Mouse (Mus musculus) effector memory CD4-positive, alpha-beta T cell, adult 7 months (primary cell): ENCODE data around the gene Tubg2. TPM values are rescaled to one million over a fixed set of nuclear protein-coding genes. Genes with fewer than 3 reads are reported as not detected.

Source experiments
- polyA plus RNA-seq: library from polyadenylated mRNA; unstranded; fragments of 100-300 nt; shearing (Covaris generic); gene quantifications from one replicate; pipeline ENCODE4 v1.2.1, GENCODE M21; 2017

Gene Tubg2
- 0.27 TPM for polyA plus RNA-seq

GRCm38 (mm10) chr11:101155728-101156371, at the start of gene Tubg2:
Tubg2 (plus strand) TSS chr11:101155907.

GRCm38 (mm10) chr11:101119761-101120544, 35.8 kb upstream of the Tubg2 start, which contains the start of the genes Retreg3 and Tubg1:
Retreg3 (minus strand) TSS chr11:101119893.
Tubg1 (plus strand) TSS chr11:101119938.

GRCm38 (mm10) chr11:101170354-101170810, 14.7 kb downstream of the Tubg2 start, which contains the start of gene Cntnap1:
Cntnap1 (plus strand) TSS chr11:101170523.

GRCm38 (mm10) chr11:101170811-101171610, 15.3 kb downstream of the Tubg2 start, which contains the start of gene Plekhh3:
Plekhh3 (minus strand) TSS chr11:101171351.

GRCm38 (mm10) chr11:101174851-101175628, 19.3 kb downstream of the Tubg2 start, which contains the start of gene Ccr10:
Ccr10 (minus strand) TSS chr11:101175443.

Other genes starting within 250 kb of the Tubg2 start
- 351 TPM for gene Stat3, start 216.4 kb upstream of the Tubg2 start, polyA plus RNA-seq
- not detected for gene Cavin1, start 185.0 kb upstream of the Tubg2 start, polyA plus RNA-seq
- 1.1 TPM for gene Atp6v0a1, start 146.5 kb upstream of the Tubg2 start, polyA plus RNA-seq
- gene Naglu, start 85.9 kb upstream of the Tubg2 start, polyA plus RNA-seq = 6.4 TPM
- 0.38 TPM for gene Hsd17b1, start 77.5 kb upstream of the Tubg2 start, polyA plus RNA-seq
- gene Coasy, start 73.3 kb upstream of the Tubg2 start, polyA plus RNA-seq = 12.0 TPM
- 46.3 TPM for gene Mlx, start 68.6 kb upstream of the Tubg2 start, polyA plus RNA-seq
- 2.1 TPM for gene Psmc3ip, start 60.5 kb upstream of the Tubg2 start, polyA plus RNA-seq
- gene Retreg3, start 36.0 kb upstream of the Tubg2 start, polyA plus RNA-seq = 42.1 TPM
- gene Tubg1, start 36.0 kb upstream of the Tubg2 start, polyA plus RNA-seq = 11.4 TPM
- 0.11 TPM for gene Cntnap1, start 14.6 kb downstream of the Tubg2 start, polyA plus RNA-seq
- gene Plekhh3, start 15.4 kb downstream of the Tubg2 start, polyA plus RNA-seq = not detected
- gene Ccr10, start 19.5 kb downstream of the Tubg2 start, polyA plus RNA-seq = not detected
- 87.5 TPM for gene Ezh1, start 70.6 kb downstream of the Tubg2 start, polyA plus RNA-seq
- 2.8 TPM for gene Ramp2, start 90.1 kb downstream of the Tubg2 start, polyA plus RNA-seq
- gene Vps25, start 97.8 kb downstream of the Tubg2 start, polyA plus RNA-seq = 87.7 TPM
- 0.30 TPM for gene Wnk4, start 104.7 kb downstream of the Tubg2 start, polyA plus RNA-seq
- not detected for gene Cntd1, start 123.1 kb downstream of the Tubg2 start, polyA plus RNA-seq
- 48.4 TPM for gene Coa3, start 123.2 kb downstream of the Tubg2 start, polyA plus RNA-seq
- 206 TPM for gene Becn1, start 146.4 kb downstream of the Tubg2 start, polyA plus RNA-seq
- 167 TPM for gene Psme3, start 160.3 kb downstream of the Tubg2 start, polyA plus RNA-seq
- gene Aoc2, start 169.2 kb downstream of the Tubg2 start, polyA plus RNA-seq = 3.3 TPM
- gene Aoc3, start 174.7 kb downstream of the Tubg2 start, polyA plus RNA-seq = not detected
- not detected for gene G6pc, start 211.7 kb downstream of the Tubg2 start, polyA plus RNA-seq